Mouse (Mus musculus): ENCODE measurements around the gene Cmtm8. TPM values are rescaled to one million over a fixed set of nuclear protein-coding genes. Genes with fewer than 3 reads are reported as not detected.

Cmtm8 gene
- polyA plus RNA-seq, 1 experiment, result not detected

DNA sequence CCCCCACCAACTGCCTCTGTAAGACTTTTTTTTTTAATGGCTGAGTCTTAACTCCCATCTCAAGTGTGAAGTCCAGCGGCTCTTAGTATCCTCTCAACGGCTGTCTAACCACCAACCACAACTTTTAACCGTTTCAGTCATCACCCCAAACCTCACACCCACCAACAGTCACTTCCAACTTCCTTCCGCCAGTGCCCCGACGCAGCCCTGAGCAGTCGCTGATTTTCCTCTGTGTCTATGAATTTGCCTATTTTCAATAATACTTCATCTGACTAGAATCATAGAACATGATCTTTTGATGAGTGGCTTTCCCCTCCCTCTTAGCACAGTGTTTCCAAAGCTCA lies 65.9 kb downstream of the Cmtm8 start:
- Histone ChIP-seq H3K36me3 (ENCODE audit: control insufficient read depth, insufficient read depth) (no peaks in the 10 kb centered on the region), H3K27me3 (ENCODE audit: control insufficient read depth, insufficient read depth, insufficient read length) (no peaks in the 10 kb centered on the region), H3K79me3 (ENCODE audit: low read depth) (no peaks in the 10 kb centered on the region), H3ac (ENCODE audit: control insufficient read depth, insufficient read length, low read depth) (no peak overlapping the region), H3K4me3 (ENCODE audit: insufficient read depth, poor library complexity, severe bottlenecking) (no peak overlapping the region), H3K79me2 (ENCODE audit: control insufficient read depth, insufficient read depth) (peaks cover 33% of the 10 kb centered on the region)
- TF ChIP-seq FOSL1 (IDR thresholded peaks at IDR 0.05; ENCODE audit: insufficient read depth, low read length, poor library complexity, severe bottlenecking) (no peak), MYOG (IDR thresholded peaks at IDR 0.05; ENCODE audit: control insufficient read depth, extremely low read depth, insufficient read length) (no peak), CEBPB (IDR thresholded peaks at IDR 0.05; ENCODE audit: low read depth) (no peak), MAX (IDR thresholded peaks at IDR 0.05) (no peak), MYOD1 (IDR thresholded peaks at IDR 0.05; ENCODE audit: control insufficient read depth, insufficient read length, low read depth) (no peak), CTCF (IDR thresholded peaks at IDR 0.05; ENCODE audit: control insufficient read depth, insufficient read depth, insufficient read length) (no peak), USF1 (IDR thresholded peaks at IDR 0.05; ENCODE audit: low read depth) (no peak)

DNA sequence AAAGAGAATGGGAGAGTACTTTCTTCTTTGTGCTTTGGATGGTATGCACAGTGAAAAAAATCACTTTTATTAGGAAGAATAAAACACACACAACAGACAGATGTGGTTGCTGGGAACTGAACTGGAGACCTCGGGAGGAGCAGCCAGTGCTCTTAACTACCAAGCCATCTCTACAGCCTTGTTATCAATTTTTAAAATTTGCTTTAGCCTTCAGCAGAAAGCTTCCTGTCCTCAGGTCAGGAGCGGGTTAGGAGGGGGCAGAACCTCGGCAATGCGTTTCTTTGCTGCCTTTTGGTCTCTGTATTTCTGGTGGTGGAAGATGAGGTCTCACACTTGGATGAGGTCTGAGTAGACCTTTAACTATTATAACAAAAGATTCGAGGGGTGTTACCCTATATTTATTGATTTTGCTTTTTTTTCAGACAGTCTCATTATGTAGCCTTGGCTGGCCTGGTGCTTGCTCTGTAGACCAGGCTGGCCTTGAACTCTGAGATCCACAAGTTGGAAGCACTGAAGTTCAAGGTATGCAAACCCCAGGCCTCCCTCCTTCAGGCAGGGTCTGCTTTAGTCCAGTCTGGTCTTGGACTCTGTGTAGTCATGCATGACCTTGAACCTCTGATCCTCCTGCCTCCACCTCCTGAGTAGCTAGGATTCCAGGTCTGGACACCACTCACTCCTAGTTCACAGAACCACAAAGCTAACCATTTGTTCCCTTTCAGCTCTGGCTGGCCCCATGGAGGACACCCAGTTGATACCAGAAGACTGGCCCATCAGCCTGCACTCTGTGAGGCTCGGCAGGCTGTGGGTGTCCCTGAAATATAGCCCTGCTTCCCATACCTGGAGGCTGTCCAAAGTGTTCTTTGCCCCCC lies 66.5 kb downstream of the Cmtm8 start:
- no peaks in the 10 kb centered on the region for H3K79me3 ChIP-seq (ENCODE audit: low read depth)
- H3K4me3 ChIP-seq (ENCODE audit: insufficient read depth, poor library complexity, severe bottlenecking), result no peak overlapping the region
- no peak overlapping the region for H3ac ChIP-seq (ENCODE audit: control insufficient read depth, insufficient read length, low read depth)
- H3K27me3 ChIP-seq (ENCODE audit: control insufficient read depth, insufficient read depth, insufficient read length), result no peaks in the 10 kb centered on the region
- TF ChIP-seq USF1 (IDR thresholded peaks at IDR 0.05; ENCODE audit: low read depth), result no peak
- TF ChIP-seq MAX (IDR thresholded peaks at IDR 0.05), result no peak
- no peak for TF ChIP-seq CTCF (IDR thresholded peaks at IDR 0.05; ENCODE audit: control insufficient read depth, insufficient read depth, insufficient read length)
- no peak for TF ChIP-seq CEBPB (IDR thresholded peaks at IDR 0.05; ENCODE audit: low read depth)
- TF ChIP-seq MYOG (IDR thresholded peaks at IDR 0.05; ENCODE audit: control insufficient read depth, extremely low read depth, insufficient read length), result no peak
- TF ChIP-seq FOSL1 (IDR thresholded peaks at IDR 0.05; ENCODE audit: insufficient read depth, low read length, poor library complexity, severe bottlenecking), result no peak
- TF ChIP-seq MYOD1 (IDR thresholded peaks at IDR 0.05; ENCODE audit: control insufficient read depth, insufficient read length, low read depth), result no peak
- H3K79me2 ChIP-seq (ENCODE audit: control insufficient read depth, insufficient read depth), result peaks cover 33% of the 10 kb centered on the region
- H3K36me3 ChIP-seq (ENCODE audit: control insufficient read depth, insufficient read depth), result no peaks in the 10 kb centered on the region

DNA sequence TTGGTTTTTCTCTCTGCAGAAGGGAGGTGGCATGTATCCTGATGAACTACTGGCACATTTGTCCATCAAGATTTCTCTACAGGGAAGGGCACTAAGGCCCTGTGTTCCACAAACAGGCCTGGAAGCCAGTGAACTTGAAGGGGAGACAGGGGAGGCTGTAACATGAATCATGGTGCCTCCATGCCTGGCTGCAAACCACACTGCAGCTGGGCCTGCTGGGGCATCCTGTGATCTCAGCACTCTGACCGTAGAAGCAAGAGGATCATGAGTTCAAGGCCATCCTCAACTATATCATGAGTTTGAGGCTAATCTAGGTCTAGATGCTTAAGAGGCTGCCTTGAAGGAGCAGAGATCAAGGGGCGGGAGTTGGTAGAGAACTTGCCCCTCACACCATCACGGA lies 67.6 kb downstream of the Cmtm8 start:
- TF ChIP-seq USF1 (IDR thresholded peaks at IDR 0.05; ENCODE audit: low read depth) (no peak), MYOG (IDR thresholded peaks at IDR 0.05; ENCODE audit: control insufficient read depth, extremely low read depth, insufficient read length) (no peak), MYOD1 (IDR thresholded peaks at IDR 0.05; ENCODE audit: control insufficient read depth, insufficient read length, low read depth) (no peak), MAX (IDR thresholded peaks at IDR 0.05) (no peak), FOSL1 (IDR thresholded peaks at IDR 0.05; ENCODE audit: insufficient read depth, low read length, poor library complexity, severe bottlenecking) (no peak), CTCF (IDR thresholded peaks at IDR 0.05; ENCODE audit: control insufficient read depth, insufficient read depth, insufficient read length) (no peak), CEBPB (IDR thresholded peaks at IDR 0.05; ENCODE audit: low read depth) (no peak)
- Histone ChIP-seq H3K27me3 (ENCODE audit: control insufficient read depth, insufficient read depth, insufficient read length) (no peaks in the 10 kb centered on the region), H3K4me3 (ENCODE audit: insufficient read depth, poor library complexity, severe bottlenecking) (no peak overlapping the region), H3ac (ENCODE audit: control insufficient read depth, insufficient read length, low read depth) (no peak overlapping the region), H3K79me2 (ENCODE audit: control insufficient read depth, insufficient read depth) (peaks cover 33% of the 10 kb centered on the region), H3K79me3 (ENCODE audit: low read depth) (peaks cover 1% of the 10 kb centered on the region), H3K36me3 (ENCODE audit: control insufficient read depth, insufficient read depth) (no peaks in the 10 kb centered on the region)

DNA sequence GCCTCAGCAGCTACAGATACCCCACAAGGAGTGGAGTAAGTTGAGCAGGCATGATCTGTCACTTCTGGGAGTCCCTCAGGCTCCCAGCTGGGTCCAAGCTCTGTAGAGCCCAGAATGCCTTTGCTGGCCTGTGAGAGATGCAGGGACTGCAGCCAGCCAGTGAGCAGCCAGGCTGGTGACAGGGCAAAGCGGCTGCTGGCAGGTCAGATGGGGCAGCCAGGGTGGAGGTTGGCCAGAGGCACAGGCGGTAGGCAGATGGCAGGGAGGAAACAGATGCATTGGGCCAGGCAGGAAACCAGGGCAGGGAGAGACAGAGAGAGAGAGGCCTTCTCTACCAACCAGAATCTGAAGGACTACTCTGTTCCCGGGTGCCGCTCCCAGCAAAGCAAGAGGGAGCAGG lies 68.7 kb downstream of the Cmtm8 start:
- Histone ChIP-seq H3K27me3 (ENCODE audit: control insufficient read depth, insufficient read depth, insufficient read length) (no peaks in the 10 kb centered on the region), H3K4me3 (ENCODE audit: insufficient read depth, poor library complexity, severe bottlenecking) (no peak overlapping the region), H3K36me3 (ENCODE audit: control insufficient read depth, insufficient read depth) (no peaks in the 10 kb centered on the region), H3K79me2 (ENCODE audit: control insufficient read depth, insufficient read depth) (peaks cover 33% of the 10 kb centered on the region), H3ac (ENCODE audit: control insufficient read depth, insufficient read length, low read depth) (no peak overlapping the region), H3K79me3 (ENCODE audit: low read depth) (peaks cover 1% of the 10 kb centered on the region)
- TF ChIP-seq FOSL1 (IDR thresholded peaks at IDR 0.05; ENCODE audit: insufficient read depth, low read length, poor library complexity, severe bottlenecking) (no peak), MYOG (IDR thresholded peaks at IDR 0.05; ENCODE audit: control insufficient read depth, extremely low read depth, insufficient read length) (no peak), USF1 (IDR thresholded peaks at IDR 0.05; ENCODE audit: low read depth) (no peak), MAX (IDR thresholded peaks at IDR 0.05) (no peak), CTCF (IDR thresholded peaks at IDR 0.05; ENCODE audit: control insufficient read depth, insufficient read depth, insufficient read length) (no peak), CEBPB (IDR thresholded peaks at IDR 0.05; ENCODE audit: low read depth) (no peak), MYOD1 (IDR thresholded peaks at IDR 0.05; ENCODE audit: control insufficient read depth, insufficient read length, low read depth) (no peak)

DNA sequence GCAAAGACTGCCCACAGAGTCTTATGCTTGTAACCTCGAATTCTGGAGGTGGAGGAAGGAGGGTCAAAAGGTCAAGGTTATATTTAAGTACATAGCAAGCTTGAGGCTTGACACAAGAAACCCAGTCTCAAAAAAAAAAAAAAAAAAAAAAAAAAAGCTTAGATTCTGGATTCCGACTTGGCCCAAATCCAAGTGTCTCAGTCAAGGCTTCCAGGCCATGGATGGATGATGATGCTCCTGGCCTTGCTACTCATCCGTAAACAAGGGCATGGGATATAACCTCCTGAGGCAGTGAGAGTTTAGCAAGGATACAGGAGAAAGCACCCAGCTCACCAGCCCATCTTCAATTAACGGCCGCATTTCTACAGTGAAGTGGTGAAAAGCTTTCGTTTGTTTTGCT lies 69.3 kb downstream of the Cmtm8 start:
- no peak overlapping the region for H3ac ChIP-seq (ENCODE audit: control insufficient read depth, insufficient read length, low read depth)
- H3K4me3 ChIP-seq (ENCODE audit: insufficient read depth, poor library complexity, severe bottlenecking), result no peak overlapping the region
- no peak for TF ChIP-seq MYOG (IDR thresholded peaks at IDR 0.05; ENCODE audit: control insufficient read depth, extremely low read depth, insufficient read length)
- TF ChIP-seq USF1 (IDR thresholded peaks at IDR 0.05; ENCODE audit: low read depth), result no peak
- no peak for TF ChIP-seq MAX (IDR thresholded peaks at IDR 0.05)
- TF ChIP-seq FOSL1 (IDR thresholded peaks at IDR 0.05; ENCODE audit: insufficient read depth, low read length, poor library complexity, severe bottlenecking), result no peak
- no peak for TF ChIP-seq CTCF (IDR thresholded peaks at IDR 0.05; ENCODE audit: control insufficient read depth, insufficient read depth, insufficient read length)
- no peak for TF ChIP-seq MYOD1 (IDR thresholded peaks at IDR 0.05; ENCODE audit: control insufficient read depth, insufficient read length, low read depth)
- no peak for TF ChIP-seq CEBPB (IDR thresholded peaks at IDR 0.05; ENCODE audit: low read depth)
- peaks cover 1% of the 10 kb centered on the region for H3K79me3 ChIP-seq (ENCODE audit: low read depth)
- H3K79me2 ChIP-seq (ENCODE audit: control insufficient read depth, insufficient read depth), result peaks cover 31% of the 10 kb centered on the region
- H3K36me3 ChIP-seq (ENCODE audit: control insufficient read depth, insufficient read depth), result no peaks in the 10 kb centered on the region
- no peaks in the 10 kb centered on the region for H3K27me3 ChIP-seq (ENCODE audit: control insufficient read depth, insufficient read depth, insufficient read length)
